Mouse (Mus musculus): Measurements from ENCODE around the gene Macrod2. TPM values are rescaled to one million over a fixed set of nuclear protein-coding genes. Genes with fewer than 3 reads are reported as not detected.

Macrod2 gene
- total RNA-seq (2015) (2.4 and 7.0 TPM in 2 replicates), total RNA-seq (2017) (3.8 and 11.3 TPM in 2 replicates)

DNA sequence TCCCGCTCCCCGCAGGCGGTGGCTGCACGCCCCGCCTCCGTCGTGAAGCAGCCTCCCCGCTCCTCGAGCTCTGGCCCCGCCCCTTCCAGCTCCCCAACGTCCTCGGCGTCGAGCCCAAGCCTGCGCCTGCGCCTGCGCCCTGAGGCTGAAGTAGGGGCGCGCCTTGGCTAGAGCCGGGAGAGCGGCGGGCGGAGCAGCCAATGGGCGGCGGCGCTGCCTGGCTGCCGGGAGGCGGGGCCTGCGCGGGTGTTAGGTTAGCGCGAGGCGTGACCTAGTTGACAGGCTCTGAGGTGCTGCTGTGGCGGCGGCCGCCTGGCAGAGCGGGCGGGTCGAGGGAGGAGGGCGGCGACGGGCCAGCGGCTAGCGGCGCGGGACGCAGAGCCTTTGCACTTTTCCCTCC, at the start of gene Macrod2:
TSS of gene Macrod2 (plus strand) at position 131 of the 400 bp plus-strand sequence.
- peak; percentile 93 for ATAC-seq (replicated peaks; ENCODE audit: poor library complexity)

DNA sequence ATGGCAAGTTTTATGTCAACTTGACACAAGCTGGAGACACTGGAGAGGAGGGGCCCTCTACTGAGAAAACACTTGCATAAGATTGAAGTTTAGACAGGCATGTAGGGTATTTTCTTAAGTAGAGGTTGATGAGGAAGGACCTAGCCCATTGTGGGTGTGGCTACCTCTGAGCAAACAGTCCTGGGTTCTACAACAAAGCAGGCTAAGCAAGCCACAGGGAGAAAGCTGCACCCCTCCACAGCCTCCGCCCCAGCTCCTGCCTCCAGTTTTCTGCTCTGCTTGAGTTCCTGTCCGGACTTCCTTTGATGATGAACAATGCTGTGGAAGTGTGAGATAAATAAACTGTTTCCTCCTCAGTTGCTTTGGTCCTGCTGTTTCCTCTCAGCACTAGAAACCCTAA, 35.2 kb upstream of the Macrod2 start:
- no peak for ATAC-seq (replicated peaks; ENCODE audit: poor library complexity)

DNA sequence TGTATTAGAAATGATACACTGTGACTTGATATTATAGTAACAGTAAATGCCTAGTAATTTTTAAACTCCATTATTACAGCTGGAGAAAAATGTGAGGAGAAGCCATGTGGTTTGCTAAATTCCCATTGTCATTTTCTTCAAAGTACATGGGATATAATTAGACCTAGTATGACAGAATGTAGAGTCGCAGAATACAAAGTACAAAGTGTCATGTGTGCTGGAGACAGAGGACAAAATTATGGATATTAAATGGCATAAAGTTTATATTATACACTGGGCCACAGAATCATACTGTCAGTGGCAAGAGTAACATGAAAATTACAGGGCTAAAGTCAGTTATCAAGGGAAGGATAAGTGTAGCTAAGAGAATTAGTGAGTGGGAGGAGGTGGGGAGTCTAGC, 30.3 kb upstream of the Macrod2 start:
- ATAC-seq (replicated peaks; ENCODE audit: poor library complexity): no peak

DNA sequence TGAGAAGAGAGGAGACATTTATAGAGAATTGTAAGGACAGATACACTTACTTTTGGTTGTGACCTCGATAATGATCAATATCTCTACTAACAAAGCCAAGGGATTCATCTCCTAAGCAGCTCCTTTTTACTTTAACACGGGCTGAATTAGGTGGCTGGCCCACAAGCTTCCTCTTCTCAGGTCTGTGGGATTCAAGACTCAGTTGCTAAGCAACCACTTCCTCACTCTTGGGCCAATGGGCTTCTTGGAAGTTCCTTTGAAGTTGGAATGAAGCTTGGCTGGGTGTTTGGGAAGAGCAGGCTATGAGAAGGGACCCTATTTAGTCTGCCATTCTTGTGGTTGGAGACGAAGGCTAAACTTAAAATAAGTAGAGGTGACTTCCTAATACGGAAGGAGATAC, 5.6 kb upstream of the Macrod2 start, which contains the start of gene Sel1l2:
TSS of gene Sel1l2 (minus strand) at position 182 of the 400 bp plus-strand sequence.
- ATAC-seq (replicated peaks; ENCODE audit: poor library complexity): 0 out of 2 replicates have a peak, but pooled peaks have one; percentile 34

DNA sequence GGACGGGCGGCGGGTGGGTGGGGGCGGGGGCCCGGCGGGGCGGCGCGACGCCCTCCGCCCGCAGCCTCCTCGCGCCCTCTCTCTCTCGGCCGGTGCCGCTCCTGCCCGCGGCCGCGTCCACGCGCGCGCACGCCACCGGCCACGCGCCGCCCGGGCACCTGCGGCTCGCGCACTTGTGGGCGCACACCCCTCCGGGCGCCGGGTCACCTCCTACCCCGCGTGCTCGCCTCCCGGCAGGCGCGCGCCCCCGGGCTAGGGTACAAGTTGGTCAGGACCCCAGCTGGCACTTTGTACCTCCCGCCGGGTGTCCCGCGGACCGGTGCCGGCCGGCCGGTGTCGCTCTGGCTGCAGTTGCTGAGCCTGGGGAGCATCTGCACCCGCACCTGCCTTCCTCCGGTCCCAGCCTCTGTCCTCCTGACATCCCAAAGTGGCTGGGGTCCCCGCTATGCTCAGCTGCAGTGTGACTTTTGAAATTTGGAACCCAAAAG, 679 bp downstream of the Macrod2 start:
- ATAC-seq (replicated peaks; ENCODE audit: poor library complexity): peak; percentile 18

DNA sequence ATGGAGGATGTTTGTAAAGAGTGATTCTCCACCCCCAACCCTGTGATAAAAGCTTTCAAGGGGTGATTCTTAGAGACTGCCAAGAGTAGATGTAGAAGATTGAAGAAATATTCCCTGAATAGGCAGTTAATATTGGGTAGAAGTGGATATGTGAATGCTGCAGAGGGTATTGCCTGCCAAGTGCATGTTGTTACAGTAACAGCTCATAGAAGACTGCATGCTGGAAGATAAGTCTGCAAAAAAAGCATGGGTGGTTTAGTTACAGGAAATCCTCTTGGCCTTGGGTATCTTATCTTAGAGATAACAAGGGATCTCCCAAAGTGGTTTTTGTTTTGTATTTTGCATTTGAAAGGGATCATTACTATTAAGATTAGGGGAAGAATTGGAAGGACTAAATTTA, 30.7 kb downstream of the Macrod2 start:
- peak; percentile 62 for ATAC-seq (replicated peaks; ENCODE audit: poor library complexity)

DNA sequence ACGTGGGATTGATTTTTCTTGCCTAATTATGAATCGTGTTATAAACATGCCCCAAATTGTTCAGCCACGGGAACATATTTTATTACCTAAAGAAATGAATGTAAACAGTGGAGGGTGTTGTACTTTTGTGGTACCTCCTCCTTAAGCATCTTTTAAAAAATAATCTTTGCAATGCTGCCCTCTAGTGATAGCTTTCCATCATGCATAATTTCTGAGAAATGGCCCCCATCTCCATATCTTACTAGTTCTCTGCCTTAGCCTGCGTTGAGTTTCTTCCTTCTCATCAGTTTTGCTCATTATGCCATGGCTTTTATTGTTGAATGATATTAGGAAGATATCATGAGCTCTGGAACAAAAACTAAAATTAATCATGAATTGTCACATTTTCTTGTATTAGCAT, 32.2 kb downstream of the Macrod2 start:
- ATAC-seq (replicated peaks; ENCODE audit: poor library complexity): peak; percentile 97

DNA sequence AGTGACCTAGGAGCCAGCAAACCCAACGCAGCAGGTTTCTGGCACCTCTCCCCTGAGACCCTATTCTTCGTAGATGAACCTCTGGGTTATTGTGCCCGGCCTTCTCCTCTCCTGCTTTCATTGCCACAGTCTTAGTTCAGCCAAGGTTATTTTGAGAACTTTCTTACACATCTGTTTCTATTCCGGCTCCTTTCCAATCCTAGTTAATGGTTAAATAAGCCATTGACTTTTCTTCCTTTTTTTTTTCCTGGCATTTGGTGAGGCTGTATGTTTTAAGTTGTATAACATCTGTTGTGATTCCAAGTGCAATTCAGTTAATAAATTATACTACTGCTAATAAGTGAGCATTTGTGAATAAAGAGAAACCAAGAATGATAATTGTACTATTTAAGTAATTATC, 44.0 kb downstream of the Macrod2 start:
- ATAC-seq (replicated peaks; ENCODE audit: poor library complexity): no peak

DNA sequence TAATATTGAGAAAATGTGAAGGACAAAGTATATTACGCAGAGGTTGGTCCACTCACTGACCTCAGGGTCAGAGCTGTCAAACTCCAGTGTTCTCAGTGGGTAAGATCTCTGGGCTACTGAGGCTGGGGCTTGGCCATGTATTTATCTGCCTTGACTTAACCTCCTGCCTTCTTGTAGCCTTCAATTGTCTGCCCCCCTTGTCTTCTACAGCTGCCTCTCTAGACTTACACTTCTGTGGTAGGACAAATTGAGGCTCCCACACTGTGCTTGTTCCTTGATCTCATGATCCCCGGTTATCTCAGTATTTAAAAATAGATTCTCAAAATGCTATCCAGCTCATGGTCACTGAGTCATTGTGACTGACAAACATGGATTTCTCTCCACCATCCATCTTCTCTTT, 53.5 kb downstream of the Macrod2 start:
- no peak for ATAC-seq (replicated peaks; ENCODE audit: poor library complexity)

DNA sequence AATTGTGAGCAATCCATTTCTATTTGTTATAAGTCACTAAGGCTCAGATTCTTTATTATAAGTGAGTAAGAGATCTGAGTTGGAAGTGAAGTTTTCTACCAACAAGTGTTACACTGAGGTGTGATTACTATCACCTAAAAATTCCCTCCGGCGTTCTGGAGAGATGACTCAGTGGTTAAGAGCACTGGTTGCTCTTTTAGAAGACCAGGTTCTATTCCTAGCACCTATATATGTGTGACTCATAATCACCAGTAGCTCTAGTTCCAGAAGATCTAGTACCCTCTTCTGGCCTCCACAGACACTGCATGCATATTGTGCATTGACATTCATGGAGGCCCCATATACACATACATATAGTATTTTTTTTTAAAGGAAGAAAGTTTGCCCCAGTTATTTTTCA, 80.7 kb downstream of the Macrod2 start:
- no peak for ATAC-seq (replicated peaks; ENCODE audit: poor library complexity)

DNA sequence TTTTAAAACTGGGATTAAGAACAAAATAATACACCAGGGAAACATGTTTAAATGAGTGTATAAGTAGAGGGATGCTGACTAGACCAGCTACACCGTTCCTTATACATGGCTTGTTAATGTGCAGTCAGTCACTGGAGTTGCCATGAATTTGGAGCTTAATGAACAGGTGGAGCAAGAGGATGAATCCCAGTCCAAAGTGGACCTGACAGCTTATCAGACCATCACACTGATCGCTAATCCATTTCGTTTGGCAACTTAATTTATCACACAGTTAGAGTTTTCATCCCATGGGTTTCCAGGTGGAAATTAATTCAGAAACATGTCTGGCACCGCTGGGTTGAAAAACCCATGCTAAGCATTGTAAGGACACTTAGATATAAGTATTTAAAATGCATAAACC, 81.8 kb downstream of the Macrod2 start:
- no peak for ATAC-seq (replicated peaks; ENCODE audit: poor library complexity)

DNA sequence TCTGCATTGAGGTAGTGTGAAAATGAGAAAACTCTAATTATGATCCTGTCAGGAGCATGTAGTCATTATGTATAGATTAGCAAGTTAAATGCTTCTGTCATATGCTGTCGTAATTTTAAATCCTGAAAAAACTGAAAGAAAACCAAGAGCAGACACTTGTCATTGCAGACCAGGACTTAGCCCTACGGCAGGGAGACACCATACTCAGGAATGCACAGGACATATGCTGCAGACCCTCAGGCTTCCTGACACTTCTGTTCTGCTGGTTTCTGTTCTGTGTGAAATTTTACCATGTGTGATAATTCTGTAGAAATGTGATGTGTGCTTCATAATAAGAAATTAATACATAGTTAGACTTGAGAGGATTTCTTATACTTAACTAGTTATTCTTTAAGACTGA, 87.5 kb downstream of the Macrod2 start:
- no peak for ATAC-seq (replicated peaks; ENCODE audit: poor library complexity)

DNA sequence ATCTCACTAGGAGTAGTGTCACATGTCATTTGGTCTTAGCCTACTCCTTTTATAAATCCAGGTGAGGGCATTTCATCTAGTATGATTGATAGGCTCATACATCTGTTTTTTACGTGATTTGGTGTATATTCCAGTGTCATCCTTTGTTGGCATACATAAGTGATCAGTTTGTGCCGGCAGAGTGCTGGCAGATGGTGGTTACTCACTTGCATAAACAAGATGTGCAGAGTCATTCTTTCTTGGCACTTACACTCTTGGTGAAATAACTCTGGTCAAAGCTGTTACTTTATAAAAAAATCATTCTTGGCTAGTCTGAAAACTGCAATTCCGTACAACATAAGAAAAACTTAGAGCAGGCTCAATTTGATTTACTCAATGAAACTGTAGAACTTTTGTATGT, 102.6 kb downstream of the Macrod2 start:
- peak; percentile 76 for ATAC-seq (replicated peaks; ENCODE audit: poor library complexity)

DNA sequence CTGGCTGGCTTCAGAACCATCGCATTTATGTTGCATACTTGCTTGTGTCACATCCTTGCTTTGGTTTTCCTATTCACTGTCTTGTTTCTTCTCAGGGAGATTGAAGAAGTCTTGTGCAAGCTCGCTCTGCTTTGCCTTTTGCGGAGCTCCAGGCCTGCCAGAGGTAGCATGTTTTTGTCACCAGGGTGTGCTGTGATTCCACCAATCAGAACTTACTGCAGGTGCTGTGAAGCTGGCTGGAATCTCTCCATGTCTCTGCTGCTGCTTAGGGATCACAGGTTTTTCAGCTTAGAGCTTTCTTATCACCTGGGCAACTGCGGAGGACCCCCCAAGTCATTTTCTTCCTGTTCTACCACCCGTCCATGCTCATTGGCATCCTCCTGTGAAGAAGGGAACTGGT, 105.8 kb downstream of the Macrod2 start:
- ATAC-seq (replicated peaks; ENCODE audit: poor library complexity): peak; percentile 26; the same call in 1 of the 2 replicates

DNA sequence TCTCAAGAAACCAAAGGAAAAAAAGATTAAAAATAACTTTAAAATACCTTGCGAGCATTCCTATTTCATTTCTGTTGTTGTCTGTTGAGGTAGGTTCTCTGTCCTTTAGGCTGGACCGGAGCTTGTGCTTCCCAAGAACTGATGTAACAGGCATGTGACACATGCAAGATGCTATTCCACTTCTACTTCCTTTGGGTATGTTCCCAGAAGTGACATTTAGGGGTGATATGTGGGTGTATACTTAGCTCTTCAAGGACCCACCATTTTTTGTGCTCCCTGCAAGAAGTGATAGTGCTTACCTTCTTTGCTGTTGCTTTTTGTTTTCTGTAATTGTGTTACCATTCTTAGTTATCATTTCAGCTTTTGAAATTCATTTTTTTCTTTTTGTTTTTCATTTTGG, 126.4 kb downstream of the Macrod2 start:
- no peak for ATAC-seq (replicated peaks; ENCODE audit: poor library complexity)

DNA sequence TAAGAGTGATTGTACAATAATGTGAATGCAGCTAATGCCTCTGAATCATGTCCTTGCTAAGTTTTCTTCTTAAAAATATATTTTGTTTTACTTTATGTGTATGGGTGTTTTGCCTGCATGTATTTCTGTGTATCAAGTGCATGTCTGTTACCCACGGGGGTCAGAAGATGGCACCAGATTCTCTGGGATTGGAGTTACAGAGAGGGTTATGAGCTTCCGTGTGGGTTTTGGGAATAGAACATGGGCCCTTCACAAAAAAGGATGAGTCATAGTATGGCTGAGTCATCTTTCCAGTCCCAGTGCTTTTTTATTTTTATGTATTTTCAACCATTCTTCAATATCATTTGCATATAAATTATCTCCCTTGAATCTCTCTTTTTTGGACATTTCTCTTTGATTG, 135.1 kb downstream of the Macrod2 start:
- ATAC-seq (replicated peaks; ENCODE audit: poor library complexity): no peak

DNA sequence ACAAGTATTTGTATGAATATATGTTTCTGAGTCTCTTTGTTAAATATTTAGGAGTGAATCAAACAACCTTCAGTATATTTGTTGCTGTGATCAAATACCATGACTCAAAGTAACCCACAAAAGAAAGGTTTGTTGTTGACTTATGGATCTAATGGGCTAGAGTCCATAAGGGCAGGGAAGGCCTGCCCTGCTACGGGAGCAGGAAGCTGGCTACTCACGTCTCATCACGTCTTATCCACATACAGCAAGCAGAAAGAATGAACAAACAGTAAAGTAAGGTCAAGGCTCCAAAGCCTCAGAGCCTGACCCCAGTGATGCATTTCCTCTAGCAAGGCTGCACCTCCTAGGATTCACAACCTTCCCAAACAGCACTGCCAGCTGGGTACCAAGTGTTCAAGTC, 136.9 kb downstream of the Macrod2 start:
- ATAC-seq (replicated peaks; ENCODE audit: poor library complexity): no peak

DNA sequence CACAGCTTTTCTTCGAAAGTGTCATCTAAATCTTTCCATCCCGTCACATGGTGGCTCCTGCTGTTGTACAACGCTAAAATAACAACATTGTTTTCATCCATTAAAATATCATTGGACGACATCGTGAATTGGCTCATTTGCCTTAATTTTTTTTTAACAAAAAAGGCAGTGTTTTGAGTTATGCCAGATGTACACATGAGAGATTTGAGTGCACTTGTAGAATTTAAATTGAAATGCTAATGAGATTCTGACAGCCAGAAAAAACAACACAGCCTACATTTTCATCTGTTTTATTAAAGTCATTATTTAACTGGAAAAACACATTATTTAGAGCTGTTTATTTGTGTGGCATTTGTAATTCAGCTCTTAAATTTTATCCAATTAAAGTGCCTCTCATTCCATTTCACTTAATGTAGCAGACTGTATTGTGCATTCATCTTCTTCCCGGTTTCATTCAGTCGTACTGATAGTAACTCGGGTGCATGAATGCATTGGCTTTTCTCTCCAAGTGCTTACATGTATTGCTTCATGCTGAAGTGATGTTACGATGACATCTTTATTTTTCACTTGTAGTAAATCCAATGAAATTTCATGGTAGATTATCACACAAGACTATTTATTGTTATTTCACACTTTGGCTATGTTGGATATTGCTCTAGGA, 137.9 kb downstream of the Macrod2 start:
- ATAC-seq (replicated peaks; ENCODE audit: poor library complexity): no peak

DNA sequence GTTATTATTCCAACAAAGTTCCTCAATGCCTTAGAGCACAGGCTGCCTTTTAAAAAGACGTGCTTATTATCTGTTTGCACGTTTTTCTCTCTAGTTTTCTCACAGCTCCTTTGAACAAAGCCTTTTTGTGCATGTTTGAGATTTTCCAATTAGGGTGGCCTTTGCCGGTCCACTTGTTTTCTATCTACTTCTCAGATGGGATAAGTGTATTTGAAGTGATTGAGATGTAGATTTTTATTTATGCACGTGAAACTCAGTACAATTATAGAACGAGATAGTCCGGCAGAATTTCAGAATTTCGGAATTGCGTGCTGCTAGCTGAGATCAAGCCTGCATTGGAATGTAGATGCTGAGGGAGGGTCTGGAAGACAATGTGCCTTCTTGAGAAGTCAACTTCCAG, 138.5 kb downstream of the Macrod2 start:
- no peak for ATAC-seq (replicated peaks; ENCODE audit: poor library complexity)

DNA sequence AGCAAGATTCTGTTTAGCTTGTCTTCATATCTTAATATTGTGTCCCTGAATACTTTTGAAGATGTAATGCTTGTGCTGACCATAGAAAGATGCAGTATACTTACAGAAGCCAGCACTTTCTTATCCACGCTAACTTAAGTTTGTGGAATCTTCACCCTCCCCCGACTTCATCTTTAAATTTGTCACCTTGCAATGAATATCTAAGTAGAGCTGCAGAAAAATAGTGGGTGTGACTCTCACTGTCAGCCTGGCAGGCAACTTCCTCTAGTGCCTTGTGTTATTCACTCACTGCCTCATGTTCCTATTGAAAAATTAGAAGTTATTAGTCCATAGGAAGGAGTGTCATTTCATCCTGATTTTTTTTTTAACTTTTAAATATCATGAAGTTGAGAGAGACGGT, 139.5 kb downstream of the Macrod2 start:
- ATAC-seq (replicated peaks; ENCODE audit: poor library complexity): no peak

DNA sequence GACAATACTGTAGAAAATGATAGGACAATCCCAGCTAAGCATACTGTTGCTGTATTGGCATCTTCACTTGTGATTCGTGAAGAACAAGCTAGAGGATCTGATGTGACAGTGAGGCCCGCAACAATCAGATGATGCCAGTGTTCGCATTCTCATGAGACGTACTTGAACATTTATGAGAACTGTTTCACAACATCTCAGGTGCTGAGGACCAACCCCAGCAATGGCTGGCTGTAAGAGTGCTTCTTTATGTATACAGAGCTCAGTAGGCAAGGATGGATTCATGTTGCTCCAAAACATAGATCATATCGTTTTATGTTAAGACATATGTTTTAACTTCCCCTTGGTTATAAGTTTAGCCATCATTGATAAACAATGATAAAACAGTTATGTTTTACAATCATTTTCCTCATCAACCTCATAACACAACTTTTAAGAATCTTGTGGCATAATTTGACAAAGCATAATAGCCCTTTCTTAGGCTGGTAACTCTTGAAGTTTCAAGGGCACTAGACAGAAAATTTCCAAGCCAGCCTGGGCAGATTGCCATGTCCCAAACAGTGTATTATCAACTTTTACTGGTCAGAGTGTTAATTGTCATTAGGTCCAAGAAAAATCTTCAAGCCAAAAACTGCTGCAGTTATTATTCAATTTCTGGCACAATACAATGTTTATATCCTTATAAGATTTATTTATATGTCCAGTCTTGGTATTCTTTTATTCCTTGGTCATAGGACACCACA, 140.9 kb downstream of the Macrod2 start:
- ATAC-seq (replicated peaks; ENCODE audit: poor library complexity): no peak

DNA sequence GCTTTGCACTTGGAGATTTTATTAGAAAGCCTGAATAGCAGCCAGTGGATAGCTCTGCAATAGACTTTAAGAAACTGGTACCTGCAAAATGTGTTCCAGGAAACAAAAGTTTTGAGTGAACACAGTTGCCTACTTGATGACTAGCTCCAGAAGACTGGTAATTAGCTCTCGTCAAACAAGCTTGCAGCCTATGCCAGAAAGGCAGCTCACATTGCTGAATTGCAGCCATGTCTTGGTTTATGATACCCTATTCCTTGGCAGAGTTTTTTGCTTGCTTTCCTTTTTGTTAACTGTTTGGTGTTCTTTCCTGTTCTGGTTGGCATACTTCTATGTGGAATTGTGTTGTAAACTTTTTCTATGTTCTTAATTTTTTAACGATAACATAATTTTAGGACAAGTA, 154.2 kb downstream of the Macrod2 start:
- ATAC-seq (replicated peaks; ENCODE audit: poor library complexity): no peak
